Mouse (Mus musculus) lung, embryonic 15.5 days (tissue): ENCODE measurements around the gene Psen2. TPM values are rescaled to one million over a fixed set of nuclear protein-coding genes. Genes with fewer than 3 reads are reported as not detected.
A peak's percentile ranks its signal among the peaks of the same experiment; 100 is the strongest.

Source experiments
- ATAC-seq: fragments of 200-750 bp; cut with Nextera tagmentation; 2 replicates; pipeline ENCODE4 v1.8.0; 2017; ENCODE audit warnings: moderate number of reproducible peaks, borderline replicate concordance; ENCODE audit not compliant: low FRiP score, low TSS enrichment; ENCODE audit errors: extremely low read depth
- H3K27ac ChIP-seq: fragments of 300-500 bp; sonication (generic); 2 replicates; pipeline ENCODE4 v1.5.1; 2015; ENCODE audit warnings: moderate library complexity, mild to moderate bottlenecking, inconsistent platforms
- H3K27me3 ChIP-seq: fragments of 300-500 bp; sonication (generic); 2 replicates; pipeline ENCODE4 v1.6.1; 2015; ENCODE audit warnings: inconsistent platforms
- H3K36me3 ChIP-seq: fragments of 300-500 bp; sonication (generic); 2 replicates; pipeline ENCODE4 v1.6.1; 2015; ENCODE audit warnings: inconsistent platforms
- H3K4me1 ChIP-seq: fragments of 300-500 bp; sonication (generic); 2 replicates; pipeline ENCODE4 v1.6.1; 2015; ENCODE audit warnings: inconsistent platforms
- H3K4me2 ChIP-seq: fragments of 300-500 bp; sonication (generic); 2 replicates; pipeline ENCODE4 v1.6.1; 2015; ENCODE audit warnings: inconsistent platforms, mild to moderate bottlenecking, moderate library complexity
- H3K4me3 ChIP-seq: fragments of 300-500 bp; sonication (generic); 2 replicates; pipeline ENCODE4 v1.5.1; 2015; ENCODE audit warnings: mild to moderate bottlenecking, inconsistent platforms
- H3K9ac ChIP-seq: fragments of 300-500 bp; sonication (generic); 2 replicates; pipeline ENCODE4 v1.6.1; 2015; ENCODE audit warnings: inconsistent platforms
- H3K9me3 ChIP-seq: fragments of 300-500 bp; sonication (generic); 2 replicates; pipeline ENCODE4 v1.6.1; 2016; ENCODE audit warnings: inconsistent platforms
- WGBS: fragments of 180-500 bp; shearing (Covaris S2); methylation state at CpG from one replicate; pipeline ENCODE4 v1.1.7; 2015; 5-methylcytosine and 5-hydroxymethylcytosine counted together
- polyA plus RNA-seq: library from polyadenylated mRNA; unstranded; fragments of >200 nt; fragmentation: Nextera tagmentation; extraction: Ambion mirVana; gene quantifications from 2 replicates; pipeline ENCODE4 v1.2.1, GENCODE M21; 2015

The Psen2 gene
- polyA plus RNA-seq, 1 experiment from 2014 or later = 10.4 TPM

- Histone ChIP-seq H3K4me1 (peaks cover under 1% of the 10 kb centered on the region; the same call in 1 of the 2 replicates), H3K27me3 (no peaks in the 10 kb centered on the region), H3K9ac (no peak overlapping the region), H3K4me2 (no peak overlapping the region), H3K36me3 (no peaks in the 10 kb centered on the region), H3K27ac (no peak overlapping the region), H3K4me3 (no peak overlapping the region), H3K9me3 (no peaks in the 10 kb centered on the region)
- ATAC-seq = no peak
- WGBS = 66% methylated on average over 3 of the region's 3 CpGs
Measured at GRCm38 (mm10) chr1:180231729-180232128, 31.5 kb downstream of the Psen2 start.

DNA sequence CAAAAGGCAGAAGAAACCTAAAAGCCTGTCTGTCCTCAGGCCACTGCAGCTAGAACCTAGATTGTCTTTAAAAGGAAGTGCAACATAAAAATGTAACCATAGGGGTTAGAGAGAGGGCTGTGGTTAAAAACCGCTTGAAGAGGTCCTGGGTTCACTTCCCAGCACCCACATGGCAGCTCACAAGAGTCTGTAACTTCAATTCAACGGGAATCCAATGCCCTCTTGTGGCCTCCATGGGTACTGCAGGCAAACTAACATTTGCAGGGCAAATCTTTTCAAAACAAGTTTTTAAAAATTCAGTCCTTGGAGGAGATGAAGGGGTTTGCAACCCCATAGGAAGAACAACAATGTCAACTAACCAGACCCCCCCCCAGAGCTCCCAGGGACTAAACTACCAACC lies 32.7 kb downstream of the Psen2 start:
- H3K27ac ChIP-seq = no peak overlapping the region
- no peak for ATAC-seq
- H3K4me1 ChIP-seq = peaks cover 6% of the 10 kb centered on the region; the same call in 1 of the 2 replicates
- H3K9ac ChIP-seq = no peak overlapping the region
- no peak overlapping the region for H3K4me2 ChIP-seq
- no peaks in the 10 kb centered on the region for H3K9me3 ChIP-seq
- no peaks in the 10 kb centered on the region for H3K27me3 ChIP-seq
- no peaks in the 10 kb centered on the region for H3K36me3 ChIP-seq
- 31% methylated on average over 2 of the region's 2 CpGs for WGBS
- H3K4me3 ChIP-seq = no peak overlapping the region

DNA sequence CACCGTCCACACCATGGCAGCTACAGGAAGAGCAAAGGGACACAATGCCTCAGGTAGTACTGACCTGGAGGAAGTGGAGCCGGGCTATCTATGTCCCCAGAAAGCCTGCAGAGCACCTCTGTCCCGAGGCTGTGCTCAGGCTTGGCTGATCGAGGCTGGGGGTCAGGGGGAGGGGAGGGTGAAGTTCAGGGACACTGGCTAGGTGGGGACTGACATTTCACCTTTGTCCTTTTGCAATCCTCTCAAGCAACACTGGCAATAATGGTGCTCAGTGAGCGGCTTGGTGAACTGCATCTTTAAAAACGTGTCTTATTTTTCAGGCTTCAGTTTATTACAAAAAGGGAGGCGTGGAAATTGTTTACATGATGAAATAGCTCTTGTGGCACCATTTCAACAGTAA lies 33.3 kb downstream of the Psen2 start:
- Histone ChIP-seq H3K27ac (no peak overlapping the region), H3K4me1 (peaks cover 6% of the 10 kb centered on the region; the same call in 1 of the 2 replicates), H3K9ac (no peak overlapping the region), H3K4me2 (no peak overlapping the region), H3K4me3 (no peak overlapping the region), H3K27me3 (no peaks in the 10 kb centered on the region), H3K9me3 (no peaks in the 10 kb centered on the region), H3K36me3 (no peaks in the 10 kb centered on the region)
- no peak for ATAC-seq
- WGBS = 69% methylated on average over 7 of the region's 7 CpGs

- Histone ChIP-seq H3K9me3 (no peaks in the 10 kb centered on the region), H3K4me2 (no peak overlapping the region), H3K36me3 (no peaks in the 10 kb centered on the region), H3K27ac (no peak overlapping the region), H3K9ac (no peak overlapping the region), H3K27me3 (no peaks in the 10 kb centered on the region), H3K4me1 (peaks cover 6% of the 10 kb centered on the region; the same call in 1 of the 2 replicates), H3K4me3 (no peak overlapping the region)
- no peak for ATAC-seq
- WGBS = 68% methylated on average over 12 of the region's 12 CpGs
Measured at GRCm38 (mm10) chr1:180228854-180229253, 34.4 kb downstream of the Psen2 start.

DNA sequence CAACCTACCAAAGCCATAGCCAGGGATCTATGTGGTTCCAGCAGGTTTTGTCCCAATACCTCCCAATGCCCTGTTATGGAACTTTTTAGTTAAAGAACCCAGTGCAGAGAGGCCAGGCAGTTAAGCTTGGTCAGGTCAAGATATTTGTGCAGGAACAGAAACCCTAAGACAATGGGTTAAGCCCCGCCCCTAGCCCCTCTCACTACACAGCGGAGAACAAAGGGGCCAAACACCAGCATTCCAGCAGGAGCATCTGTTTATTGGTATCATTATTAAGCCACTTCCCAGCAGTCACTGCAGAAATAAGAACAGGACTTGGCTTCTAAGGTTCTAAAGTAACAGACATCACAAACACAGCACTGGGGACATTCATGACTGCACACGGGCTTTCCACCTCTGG lies 36.5 kb downstream of the Psen2 start:
- WGBS = 73% methylated on average over 3 of the region's 3 CpGs
- Histone ChIP-seq H3K9ac (no peak overlapping the region), H3K4me2 (peak overlapping the region; percentile 64), H3K27ac (peak overlapping the region; percentile 65), H3K27me3 (no peaks in the 10 kb centered on the region), H3K4me1 (peaks cover 6% of the 10 kb centered on the region; the same call in 1 of the 2 replicates), H3K9me3 (no peaks in the 10 kb centered on the region), H3K4me3 (no peak overlapping the region), H3K36me3 (no peaks in the 10 kb centered on the region)
- ATAC-seq = no peak

DNA sequence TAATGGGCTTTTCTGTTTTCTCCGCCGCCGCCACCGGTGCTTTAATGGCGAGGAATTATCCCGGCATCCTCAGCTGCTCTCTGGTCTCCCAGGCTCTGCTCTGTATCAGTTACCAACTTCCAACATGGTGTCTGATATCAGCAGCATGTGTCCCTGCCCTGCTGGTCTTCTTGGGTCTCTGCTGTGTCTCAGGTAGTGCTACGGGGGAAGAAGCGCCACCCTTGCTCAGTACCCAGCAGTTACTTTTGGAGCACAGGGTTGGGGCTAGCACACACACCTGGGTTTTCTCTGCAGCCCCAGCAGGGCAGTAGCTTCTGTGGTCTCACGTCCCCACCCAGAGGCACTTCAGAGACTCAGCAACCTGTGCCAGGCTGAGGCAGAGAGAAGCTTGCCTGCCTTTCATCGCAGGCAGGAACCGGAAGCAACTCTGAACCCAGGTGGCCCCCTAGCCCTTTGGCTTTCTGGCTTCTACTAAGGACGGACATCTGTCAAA lies 37.0 kb downstream of the Psen2 start:
- peak; percentile 11; the same call in 1 of the 2 replicates for ATAC-seq
- Histone ChIP-seq H3K36me3 (no peaks in the 10 kb centered on the region), H3K27me3 (no peaks in the 10 kb centered on the region), H3K9me3 (no peaks in the 10 kb centered on the region), H3K4me3 (peak overlapping the region; percentile 41), H3K9ac (0 out of 2 replicates have a peak overlapping the region, but pooled peaks have one; percentile 13), H3K4me1 (peaks cover 6% of the 10 kb centered on the region; the same call in 1 of the 2 replicates), H3K27ac (peak overlapping the region; percentile 65), H3K4me2 (peak overlapping the region; percentile 64)
- 4% methylated on average over 12 of the region's 12 CpGs for WGBS

- Histone ChIP-seq H3K4me3 (peak overlapping the region; percentile 41), H3K27me3 (no peaks in the 10 kb centered on the region), H3K4me1 (peaks cover 6% of the 10 kb centered on the region; the same call in 1 of the 2 replicates), H3K27ac (peak overlapping the region; percentile 65; the same call in 1 of the 2 replicates), H3K4me2 (peak overlapping the region; percentile 64), H3K36me3 (no peaks in the 10 kb centered on the region), H3K9me3 (no peaks in the 10 kb centered on the region), H3K9ac (0 out of 2 replicates have a peak overlapping the region, but pooled peaks have one; percentile 13)
- ATAC-seq = peak; percentile 78; the same call in 1 of the 2 replicates
- 13% methylated on average over 21 of the region's 21 CpGs for WGBS
Measured at GRCm38 (mm10) chr1:180225500-180226220, 37.6 kb downstream of the Psen2 start.

GRCm38 (mm10) chr1:180222007-180222406 lies 41.2 kb downstream of the Psen2 start:
- H3K4me1 ChIP-seq = peaks cover 6% of the 10 kb centered on the region; the same call in 1 of the 2 replicates
- WGBS = 81% methylated on average over 1 of the region's 1 CpGs
- ATAC-seq = no peak

GRCm38 (mm10) chr1:180220791-180221542 lies 42.3 kb downstream of the Psen2 start:
- H3K27ac ChIP-seq = no peak overlapping the region
- H3K4me1 ChIP-seq = no peaks in the 10 kb centered on the region
- no peak overlapping the region for H3K4me3 ChIP-seq
- H3K9ac ChIP-seq = no peak overlapping the region
- H3K27me3 ChIP-seq = no peaks in the 10 kb centered on the region
- no peaks in the 10 kb centered on the region for H3K36me3 ChIP-seq
- no peaks in the 10 kb centered on the region for H3K9me3 ChIP-seq
- ATAC-seq = no peak
- WGBS = 84% methylated on average over 19 of the region's 19 CpGs
- H3K4me2 ChIP-seq = no peak overlapping the region

More at GRCm38 (mm10) chr1:180222007-180222406, 41.2 kb downstream of the Psen2 start:
- no peak overlapping the region for H3K9ac ChIP-seq
- no peak overlapping the region for H3K4me3 ChIP-seq
- H3K4me2 ChIP-seq = no peak overlapping the region
- no peaks in the 10 kb centered on the region for H3K27me3 ChIP-seq
- H3K9me3 ChIP-seq = no peaks in the 10 kb centered on the region
- no peak overlapping the region for H3K27ac ChIP-seq
- H3K36me3 ChIP-seq = no peaks in the 10 kb centered on the region

DNA sequence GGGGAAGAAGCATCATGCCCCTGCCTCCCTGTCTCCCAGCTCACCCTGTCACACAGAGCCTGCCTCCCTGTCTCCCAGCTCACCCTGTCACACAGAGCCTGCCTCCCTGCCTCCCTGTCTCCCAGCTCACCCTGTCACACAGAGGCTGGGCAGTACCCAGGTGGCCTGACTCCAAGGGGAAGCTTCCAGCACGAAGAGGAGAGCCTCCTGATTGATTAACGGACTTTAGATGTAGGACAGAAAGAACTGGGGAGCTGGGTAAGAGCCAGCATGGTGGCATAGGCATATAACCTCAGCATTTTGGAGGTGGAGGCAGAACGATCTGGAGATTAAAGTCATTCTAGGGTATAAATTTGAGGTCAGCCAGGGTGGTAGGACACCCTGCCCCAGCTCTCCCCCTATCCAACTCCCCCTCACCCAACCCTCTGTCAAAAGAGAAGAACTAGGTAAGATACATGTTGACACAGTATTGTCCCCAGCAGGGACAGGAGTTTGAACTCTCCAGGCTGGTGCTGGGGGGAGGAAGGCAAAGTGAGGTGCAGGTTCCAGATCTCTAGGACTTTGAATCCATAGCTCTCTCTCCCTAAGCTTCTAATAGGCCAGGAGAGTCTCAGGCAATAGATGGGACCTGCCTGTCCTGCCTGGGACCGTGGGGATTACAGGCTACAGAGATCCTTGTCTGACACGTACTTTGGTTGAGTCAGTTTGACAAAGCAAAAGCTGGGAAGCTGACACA lies 46.5 kb downstream of the Psen2 start:
- ATAC-seq = no peak
- Histone ChIP-seq H3K9ac (no peak overlapping the region), H3K27me3 (no peaks in the 10 kb centered on the region), H3K4me3 (no peak overlapping the region), H3K4me2 (no peak overlapping the region), H3K27ac (no peak overlapping the region), H3K9me3 (no peaks in the 10 kb centered on the region), H3K36me3 (no peaks in the 10 kb centered on the region), H3K4me1 (no peaks in the 10 kb centered on the region)
- WGBS = 61% methylated on average over 5 of the region's 5 CpGs

DNA sequence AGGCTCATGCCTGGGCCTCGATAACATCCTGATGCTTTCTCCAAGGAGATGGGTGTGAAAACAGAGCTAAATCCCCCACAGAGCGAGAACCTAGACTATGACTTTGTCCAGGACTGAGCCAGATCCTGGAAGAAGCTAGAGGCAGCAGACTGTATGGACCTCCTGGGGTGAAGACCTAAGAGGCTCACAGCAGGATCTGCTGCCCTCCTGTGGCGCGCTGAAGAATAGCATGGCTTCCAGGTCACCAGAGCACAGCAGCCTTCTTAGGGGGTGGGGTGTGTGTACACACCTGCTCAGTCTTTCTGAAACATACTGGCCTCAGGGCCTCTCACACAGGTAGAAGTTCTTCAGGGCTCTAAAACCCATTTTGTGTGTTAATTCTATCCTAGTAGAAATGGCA lies 48.2 kb downstream of the Psen2 start:
- no peak overlapping the region for H3K9ac ChIP-seq
- no peaks in the 10 kb centered on the region for H3K36me3 ChIP-seq
- H3K9me3 ChIP-seq = no peaks in the 10 kb centered on the region
- H3K27ac ChIP-seq = no peak overlapping the region
- no peak overlapping the region for H3K4me3 ChIP-seq
- ATAC-seq = peak; percentile 64; the same call in 1 of the 2 replicates
- H3K4me2 ChIP-seq = no peak overlapping the region
- no peaks in the 10 kb centered on the region for H3K27me3 ChIP-seq
- WGBS = 16% methylated on average over 4 of the region's 4 CpGs
- no peaks in the 10 kb centered on the region for H3K4me1 ChIP-seq
